In genomic region chr6:128992337-128992736, GRCm38 (mm10) we compare ENCODE assay signal across 16 mouse cellular contexts. TPM values are rescaled to one million over a fixed set of nuclear protein-coding genes. Genes with fewer than 3 reads are reported as not detected.
DNase-seq lines count a peak whose midpoint lies in the region; ATAC-seq and TF ChIP-seq lines count a peak whose summit lies in the region.
"Had no signal": no experiment of that assay in that cellular context is flagged by ENCODE, and none has a peak within 500 bp of the region (broad histone marks: within the 10 kb centered on the region; RNA-seq: fewer than 3 reads in every experiment).

No protein-coding gene starts in this region.

- no peaks in the 10 kb centered on the region for H3K9me3 ChIP-seq in midbrain, embryonic 10.5 days (replicated peaks)
- H3K9me3 ChIP-seq in midbrain, embryonic 14.5 days (ENCODE audit: control insufficient read depth, low read length), result no peaks in the 10 kb centered on the region
- H3K9me3 ChIP-seq in embryonic facial prominence, embryonic 13.5 days, result no peaks in the 10 kb centered on the region
- H3K9me3 ChIP-seq in hindbrain, postnatal 0 days (ENCODE audit: low read length), result no peaks in the 10 kb centered on the region
- no peaks in the 10 kb centered on the region for H3K9me3 ChIP-seq in stomach, embryonic 16.5 days (replicated peaks; ENCODE audit: control insufficient read depth, low read length)

- 40% methylated on average over 2 of the region's 2 CpGs for WGBS in midbrain, embryonic 10.5 days
- 29% methylated on average over 2 of the region's 2 CpGs for WGBS in midbrain, embryonic 14.5 days
- 5% methylated on average over 2 of the region's 2 CpGs for WGBS in embryonic facial prominence, embryonic 13.5 days
- 15% methylated on average over 2 of the region's 2 CpGs for WGBS in hindbrain, postnatal 0 days
- WGBS in stomach, embryonic 16.5 days, result 66% methylated on average over 2 of the region's 2 CpGs

- no peak for ATAC-seq in midbrain, embryonic 14.5 days (ENCODE audit: low FRiP score, low TSS enrichment)
- no peak for ATAC-seq in embryonic facial prominence, embryonic 13.5 days (ENCODE audit: insufficient number of reproducible peaks, insufficient read depth, low FRiP score, low TSS enrichment, low read depth)
- peak; percentile 18; the same call in 1 of the 2 replicates for ATAC-seq in hindbrain, postnatal 0 days
- ATAC-seq in stomach, embryonic 16.5 days (ENCODE audit: insufficient read depth, low FRiP score), result no peak

- H3K27ac ChIP-seq in midbrain, embryonic 10.5 days (replicated peaks), result peak overlapping the region; percentile 38
- no peak overlapping the region for H3K27ac ChIP-seq in midbrain, embryonic 14.5 days (replicated peaks; ENCODE audit: low read depth, low read length)
- peak overlapping the region; percentile 90 for H3K27ac ChIP-seq in embryonic facial prominence, embryonic 13.5 days
- H3K27ac ChIP-seq in hindbrain, postnatal 0 days, result peak overlapping the region; percentile 33
- peak overlapping the region; percentile 91 for H3K27ac ChIP-seq in stomach, embryonic 16.5 days (ENCODE audit: low read length)

- no peaks in the 10 kb centered on the region for H3K36me3 ChIP-seq in midbrain, embryonic 10.5 days
- no peaks in the 10 kb centered on the region for H3K36me3 ChIP-seq in midbrain, embryonic 14.5 days (ENCODE audit: control insufficient read depth, insufficient read depth, low read length)
- no peaks in the 10 kb centered on the region for H3K36me3 ChIP-seq in embryonic facial prominence, embryonic 13.5 days
- H3K36me3 ChIP-seq in hindbrain, postnatal 0 days (ENCODE audit: insufficient read depth, low read length), result no peaks in the 10 kb centered on the region
- no peaks in the 10 kb centered on the region for H3K36me3 ChIP-seq in stomach, embryonic 16.5 days (ENCODE audit: control insufficient read depth, insufficient read depth, low read length)

- no peak for TF ChIP-seq CTCF in hindbrain, postnatal 0 days (IDR thresholded peaks at IDR 0.05; ENCODE audit: low read depth)

- no peaks in the 10 kb centered on the region for H3K27me3 ChIP-seq in midbrain, embryonic 10.5 days (ENCODE audit: low read depth, poor library complexity, severe bottlenecking)
- H3K27me3 ChIP-seq in midbrain, embryonic 14.5 days (ENCODE audit: control insufficient read depth, insufficient read depth, low read length), result no peaks in the 10 kb centered on the region
- no peaks in the 10 kb centered on the region for H3K27me3 ChIP-seq in embryonic facial prominence, embryonic 13.5 days
- no peaks in the 10 kb centered on the region for H3K27me3 ChIP-seq in hindbrain, postnatal 0 days (ENCODE audit: insufficient read depth, low read length)
- no peaks in the 10 kb centered on the region for H3K27me3 ChIP-seq in stomach, embryonic 16.5 days (ENCODE audit: control insufficient read depth, insufficient read depth, low read length)

- no peak overlapping the region for H3K4me2 ChIP-seq in midbrain, embryonic 14.5 days (ENCODE audit: low read length)
- H3K4me2 ChIP-seq in embryonic facial prominence, embryonic 13.5 days, result peak overlapping the region; percentile 44
- H3K4me2 ChIP-seq in hindbrain, postnatal 0 days (ENCODE audit: low read depth, low read length), result no peak overlapping the region
- H3K4me2 ChIP-seq in stomach, embryonic 16.5 days (ENCODE audit: low read depth, low read length), result no peak overlapping the region

- H3K4me3 ChIP-seq in midbrain, embryonic 10.5 days, result no peak overlapping the region
- H3K4me3 ChIP-seq in midbrain, embryonic 14.5 days (replicated peaks; ENCODE audit: low read depth, low read length), result no peak overlapping the region
- H3K4me3 ChIP-seq in embryonic facial prominence, embryonic 13.5 days, result peak overlapping the region; percentile 20; the same call in 1 of the 2 replicates
- no peak overlapping the region for H3K4me3 ChIP-seq in hindbrain, postnatal 0 days (ENCODE audit: low read length)
- H3K4me3 ChIP-seq in stomach, embryonic 16.5 days (replicated peaks; ENCODE audit: low read length), result no peak overlapping the region

- H3K4me1 ChIP-seq in midbrain, embryonic 10.5 days, result peaks cover 23% of the 10 kb centered on the region
- no peaks in the 10 kb centered on the region for H3K4me1 ChIP-seq in midbrain, embryonic 14.5 days (ENCODE audit: control insufficient read depth, insufficient read depth, low read length)
- H3K4me1 ChIP-seq in embryonic facial prominence, embryonic 13.5 days, result peaks cover 28% of the 10 kb centered on the region
- no peaks in the 10 kb centered on the region for H3K4me1 ChIP-seq in hindbrain, postnatal 0 days (ENCODE audit: insufficient read depth, low read length)
- H3K4me1 ChIP-seq in stomach, embryonic 16.5 days (ENCODE audit: control insufficient read depth, insufficient read depth, low read length), result peaks cover 3% of the 10 kb centered on the region; the same call in 1 of the 2 replicates

- DNase-seq in midbrain, embryonic 10.5 days (ENCODE audit: low spot score), result no peak
- DNase-seq in midbrain, embryonic 14.5 days, result no peak
- DNase-seq in hindbrain, postnatal 0 days (ENCODE audit: low spot score), result no peak
- no peak for DNase-seq in cerebellum, postnatal 10 days
- no peak for DNase-seq in right cerebral cortex, adult 18-20 months
- DNase-seq: adrenal gland, postnatal 14 days; cerebellum, postnatal 14 days; gastrocnemius, postnatal 14 days; thymus, postnatal 36 days had no signal

- no peak overlapping the region for H3K9ac ChIP-seq in midbrain, embryonic 14.5 days (replicated peaks; ENCODE audit: low read length)
- H3K9ac ChIP-seq in embryonic facial prominence, embryonic 13.5 days, result 0 out of 2 replicates have a peak overlapping the region, but pooled peaks have one; percentile 36
- no peak overlapping the region for H3K9ac ChIP-seq in hindbrain, postnatal 0 days (replicated peaks; ENCODE audit: low read length)
- H3K9ac ChIP-seq in stomach, embryonic 16.5 days (ENCODE audit: low read length), result no peak overlapping the region

RNA-seq across cellular contexts. Expression of gene Klrb1f, which starts 53.4 kb away (rescaled TPM):
- polyA plus RNA-seq in midbrain, embryonic 10.5 days (2016; fragmentation: Nextera tagmentation; extraction: Ambion mirVana), result 0.25 TPM in 1 of 2 replicates, not detected in the other
- 0.41 and 1.2 TPM in 2 replicates for polyA plus RNA-seq in midbrain, embryonic 14.5 days (2014; fragmentation: Nextera tagmentation; extraction: Ambion mirVana)
- polyA plus RNA-seq in embryonic facial prominence, embryonic 13.5 days (2015; fragmentation: Nextera tagmentation; extraction: Ambion mirVana), result 0.72 TPM in 1 of 2 replicates, not detected in the other
- total RNA-seq in hindbrain, postnatal 0 days (2014; rRNA removed), result not detected in 2 replicates
- polyA plus RNA-seq in hindbrain, postnatal 0 days (2015; fragmentation: Nextera tagmentation; extraction: Ambion mirVana), result 0.24 and 0.40 TPM in 2 replicates
- polyA plus RNA-seq in stomach, embryonic 16.5 days (2015; fragmentation: Nextera tagmentation; extraction: Ambion mirVana), result 0.27 and 0.48 TPM in 2 replicates
- total RNA-seq: adrenal gland, postnatal 14 days; gastrocnemius, postnatal 14 days; left cerebral cortex, adult 8-10 months had no signal

RNA-seq across cellular contexts. Expression of gene Clec2g, which starts 58.2 kb away (rescaled TPM):
- polyA plus RNA-seq in midbrain, embryonic 10.5 days (2016; fragmentation: Nextera tagmentation; extraction: Ambion mirVana), result not detected in 2 replicates
- not detected in 2 replicates for polyA plus RNA-seq in midbrain, embryonic 14.5 days (2014; fragmentation: Nextera tagmentation; extraction: Ambion mirVana)
- polyA plus RNA-seq in embryonic facial prominence, embryonic 13.5 days (2015; fragmentation: Nextera tagmentation; extraction: Ambion mirVana), result 0.38 and 1.3 TPM in 2 replicates
- total RNA-seq in hindbrain, postnatal 0 days (2014; rRNA removed), result not detected in 2 replicates
- polyA plus RNA-seq in hindbrain, postnatal 0 days (2015; fragmentation: Nextera tagmentation; extraction: Ambion mirVana), result not detected in 2 replicates
- polyA plus RNA-seq in stomach, embryonic 16.5 days (2015; fragmentation: Nextera tagmentation; extraction: Ambion mirVana), result 0.92 and 2.0 TPM in 2 replicates
- total RNA-seq: MEL had no signal
- polyA plus RNA-seq: intestine, embryonic 14.5 days; liver, embryonic 16.5 days; small intestine, adult 2 months had no signal
